Mouse (Mus musculus) cerebellum, postnatal 10 days (tissue): ENCODE data around the gene Osbpl6.
A peak's percentile ranks its signal among the peaks of the same experiment; 100 is the strongest.

Experiments used
- DNase-seq, 2 experiments: peaks; one replicate each; pipeline ENCODE4 v3.0.0; 2021; ENCODE audit warnings: mixed read lengths in 2 of 2

Osbpl6 gene

GRCm38 (mm10) chr2:76504989-76505388 lies 98.7 kb downstream of the Osbpl6 start:
- DNase-seq: no peak

- peak; percentile 25 to 29 for DNase-seq
Observed at GRCm38 (mm10) chr2:76511281-76511721, 105.0 kb downstream of the Osbpl6 start.

DNA sequence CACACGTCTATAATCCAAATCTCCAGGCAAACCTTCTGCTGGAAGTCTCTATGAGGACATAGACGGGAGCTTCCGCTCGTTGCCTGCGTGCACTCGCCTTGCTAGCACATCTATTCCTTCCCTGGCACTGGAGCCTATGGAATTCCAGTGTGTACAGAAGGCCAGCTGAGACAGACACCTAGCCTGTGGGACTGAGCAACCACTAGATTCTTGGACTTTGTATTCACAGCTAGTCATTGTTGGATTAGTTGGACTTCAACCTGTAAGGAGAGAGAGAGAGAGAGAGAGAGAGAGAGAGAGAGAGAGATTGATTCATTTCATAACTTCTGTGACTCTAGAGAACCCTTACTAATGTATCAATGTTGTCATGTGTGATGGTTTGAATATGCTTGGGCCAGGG lies 105.8 kb downstream of the Osbpl6 start:
- DNase-seq: no peak

DNA sequence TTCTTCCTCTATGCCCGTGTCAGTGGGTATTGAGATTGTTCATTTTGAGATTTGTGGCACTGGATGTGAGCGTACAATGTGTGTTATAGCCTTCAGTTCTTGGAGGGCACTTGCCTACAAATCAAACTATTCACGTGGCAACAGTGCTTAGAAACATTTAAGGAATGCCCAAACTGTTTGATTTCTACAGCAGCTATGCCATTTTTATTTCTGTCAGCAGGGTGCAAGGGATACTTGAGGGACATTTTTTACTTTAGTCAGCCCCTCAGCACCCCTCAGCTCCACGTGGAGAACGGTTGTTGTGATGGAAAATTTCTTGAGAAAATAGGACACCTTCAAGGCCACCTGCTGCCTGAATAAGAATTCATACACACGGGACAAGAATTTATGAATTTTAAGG lies 106.6 kb downstream of the Osbpl6 start:
- DNase-seq: no peak

DNA sequence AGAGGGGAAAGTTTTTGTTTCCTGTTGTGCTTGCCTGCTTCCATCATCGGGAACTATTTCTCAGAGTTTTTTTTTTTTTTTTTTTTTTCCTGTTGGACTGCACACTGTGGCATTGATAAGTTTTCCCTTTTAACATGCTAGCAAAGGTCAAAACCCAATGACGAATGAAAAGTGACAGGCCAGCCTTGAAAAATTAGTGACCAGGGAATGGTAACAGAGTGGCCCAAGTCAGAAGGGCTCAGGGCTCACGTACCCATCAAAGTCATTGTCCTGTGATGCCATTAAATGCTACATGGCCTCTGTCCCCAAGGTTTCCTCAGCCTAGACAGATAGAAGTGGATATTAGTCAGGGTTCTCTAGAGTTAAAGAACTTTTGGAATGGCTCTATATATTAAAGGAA lies 107.0 kb downstream of the Osbpl6 start:
- DNase-seq: no peak

DNA sequence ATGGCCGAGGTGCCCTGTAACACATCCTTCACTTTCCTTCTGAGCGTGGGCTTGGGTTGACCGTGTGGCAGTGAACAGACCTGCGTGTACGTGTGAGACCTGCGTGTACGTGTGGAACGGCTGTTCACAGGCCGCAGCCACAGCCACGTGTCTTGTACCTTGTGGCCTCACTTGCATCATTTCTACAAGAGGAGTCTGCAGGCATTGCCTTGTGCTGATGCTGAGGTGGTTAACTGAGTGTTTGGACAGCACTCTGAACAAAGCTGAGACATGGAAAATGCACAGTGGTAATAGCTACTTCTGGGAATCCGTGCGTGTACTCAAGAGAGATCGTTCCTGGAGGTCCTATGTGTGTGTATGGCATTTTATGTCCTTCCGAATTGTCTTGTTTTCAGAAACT lies 111.2 kb downstream of the Osbpl6 start:
- no peak for DNase-seq

GRCm38 (mm10) chr2:76518407-76519063 lies 112.2 kb downstream of the Osbpl6 start:
- DNase-seq: no peak

- no peak for DNase-seq
Observed at GRCm38 (mm10) chr2:76521585-76521984, 115.3 kb downstream of the Osbpl6 start.

- no peak for DNase-seq
Observed at GRCm38 (mm10) chr2:76524451-76524850, 118.1 kb downstream of the Osbpl6 start.

DNA sequence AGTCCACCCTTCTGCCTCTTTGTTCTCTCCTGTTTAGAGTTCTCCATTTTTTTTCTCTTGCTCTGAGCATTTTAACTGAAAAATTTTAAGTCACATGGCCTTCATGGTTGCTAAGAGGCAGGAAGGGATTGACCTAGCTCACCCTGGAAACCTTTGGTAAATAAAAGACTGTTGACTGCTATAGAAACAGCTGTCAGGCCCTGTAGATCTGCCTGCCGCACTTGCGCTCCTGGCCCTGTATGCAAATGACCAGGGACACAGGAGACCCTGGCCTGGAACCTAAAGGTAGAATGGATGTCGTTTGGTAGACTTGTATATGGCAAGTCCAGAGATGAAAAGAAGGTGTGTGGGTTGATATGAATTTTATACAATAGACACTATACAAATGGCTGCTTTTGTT lies 119.3 kb downstream of the Osbpl6 start:
- no peak for DNase-seq

- peak; percentile 62 to 74 for DNase-seq
Observed at GRCm38 (mm10) chr2:76532490-76533126, 126.3 kb downstream of the Osbpl6 start.

DNA sequence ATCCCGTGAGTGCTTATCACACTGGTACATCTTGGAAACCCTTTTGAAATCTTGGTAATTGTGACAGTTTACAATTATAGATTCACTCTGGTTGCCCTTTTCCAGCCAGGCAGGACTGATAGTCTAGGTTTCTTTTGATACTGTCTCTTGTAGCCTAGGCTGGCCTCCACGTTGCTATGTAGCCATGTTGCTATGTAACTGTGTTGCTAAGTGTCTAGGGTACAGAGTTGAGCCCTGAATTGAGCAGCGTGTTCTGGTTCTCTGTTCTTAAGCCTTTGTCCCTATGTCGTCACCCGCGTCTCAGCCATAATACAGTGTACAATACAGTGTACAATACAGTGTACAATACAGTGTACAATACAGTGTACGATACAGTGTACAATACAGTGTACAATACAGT lies 128.6 kb downstream of the Osbpl6 start:
- no peak for DNase-seq

DNA sequence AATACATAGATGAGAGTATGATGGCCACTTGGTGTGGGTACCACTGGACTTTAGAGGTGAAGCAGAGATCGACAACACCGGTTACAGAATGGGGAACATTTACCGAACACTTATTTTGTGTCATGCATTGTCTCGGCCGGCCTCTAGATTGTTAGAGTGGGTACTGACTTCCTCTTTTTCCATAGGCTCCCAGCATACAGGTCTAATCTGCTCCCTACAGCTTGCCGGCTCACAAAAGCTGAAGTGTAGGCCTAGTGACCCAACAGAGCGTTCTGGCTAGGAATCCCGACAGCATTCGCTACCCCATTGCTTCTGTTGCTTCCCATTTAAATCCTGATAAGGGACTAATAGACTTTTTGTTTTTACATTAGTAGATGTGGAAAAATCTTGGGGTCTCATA lies 135.6 kb downstream of the Osbpl6 start:
- no peak for DNase-seq

DNA sequence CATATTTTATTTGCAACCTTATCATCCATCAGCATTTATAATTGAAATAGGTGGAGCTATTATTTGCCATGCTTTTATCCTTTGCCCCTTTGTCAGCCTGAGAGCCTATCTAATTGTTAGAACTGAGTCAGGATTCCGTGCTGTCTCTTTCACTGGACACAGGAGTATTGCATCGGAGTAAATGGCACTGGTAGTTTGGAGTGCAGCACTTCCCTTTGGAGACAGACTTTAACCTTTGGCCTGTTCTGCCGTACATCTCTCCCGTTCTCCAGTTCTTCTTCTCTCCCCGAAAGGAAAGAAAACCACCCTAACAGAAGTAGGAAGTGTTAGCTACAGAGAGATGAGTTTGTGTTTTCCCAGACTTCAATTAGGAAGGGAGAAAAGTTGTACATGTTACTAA lies 136.6 kb downstream of the Osbpl6 start:
- no peak for DNase-seq

- DNase-seq: no peak
Observed at GRCm38 (mm10) chr2:76545539-76545938, 139.2 kb downstream of the Osbpl6 start.

DNA sequence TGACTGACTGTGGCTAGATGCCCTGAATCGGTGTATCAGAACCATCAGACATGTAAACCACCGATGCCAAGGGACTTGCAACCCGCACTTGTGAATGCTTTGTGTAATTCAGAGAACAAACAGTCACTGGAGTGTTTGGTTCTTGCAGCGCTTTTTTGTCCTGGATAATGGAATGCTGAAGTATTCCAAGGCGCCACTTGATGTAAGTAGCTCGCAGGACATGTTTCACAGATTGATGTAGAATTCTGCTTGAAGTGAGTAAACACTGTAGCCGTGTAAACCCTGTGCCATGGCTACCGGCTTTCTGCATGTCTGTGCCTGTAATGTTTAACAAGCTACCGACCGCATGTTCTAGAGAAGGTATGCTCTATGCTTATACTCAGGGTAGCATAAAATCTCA lies 141.9 kb downstream of the Osbpl6 start:
- no peak for DNase-seq

DNA sequence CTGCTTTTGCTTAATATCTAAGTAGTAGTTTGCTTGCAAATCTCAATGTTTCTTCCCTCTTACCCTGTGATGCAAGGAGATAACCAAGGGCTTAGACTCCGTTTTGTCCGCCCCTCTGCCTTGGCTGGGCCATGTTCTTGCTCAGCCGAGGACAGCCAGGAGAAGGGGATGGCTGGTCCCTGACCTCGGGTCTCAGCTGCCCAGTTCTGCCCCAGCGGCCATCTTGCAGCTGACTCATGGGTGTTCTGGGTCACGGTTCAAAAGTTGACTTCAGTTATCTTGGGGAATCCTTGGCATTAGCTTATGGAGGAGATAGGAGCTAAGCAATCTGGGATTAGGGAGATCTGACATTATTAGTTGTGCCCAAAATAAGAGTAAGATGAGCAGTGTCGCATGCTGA lies 142.5 kb downstream of the Osbpl6 start:
- DNase-seq: no peak

- DNase-seq: no peak
Observed at GRCm38 (mm10) chr2:76549316-76549715, 143.0 kb downstream of the Osbpl6 start.

GRCm38 (mm10) chr2:76555852-76556558 lies 149.7 kb downstream of the Osbpl6 start:
- DNase-seq: no peak

GRCm38 (mm10) chr2:76560146-76560545 lies 153.8 kb downstream of the Osbpl6 start:
- DNase-seq: no peak

- no peak for DNase-seq
Observed at GRCm38 (mm10) chr2:76563862-76564261, 157.6 kb downstream of the Osbpl6 start.

DNA sequence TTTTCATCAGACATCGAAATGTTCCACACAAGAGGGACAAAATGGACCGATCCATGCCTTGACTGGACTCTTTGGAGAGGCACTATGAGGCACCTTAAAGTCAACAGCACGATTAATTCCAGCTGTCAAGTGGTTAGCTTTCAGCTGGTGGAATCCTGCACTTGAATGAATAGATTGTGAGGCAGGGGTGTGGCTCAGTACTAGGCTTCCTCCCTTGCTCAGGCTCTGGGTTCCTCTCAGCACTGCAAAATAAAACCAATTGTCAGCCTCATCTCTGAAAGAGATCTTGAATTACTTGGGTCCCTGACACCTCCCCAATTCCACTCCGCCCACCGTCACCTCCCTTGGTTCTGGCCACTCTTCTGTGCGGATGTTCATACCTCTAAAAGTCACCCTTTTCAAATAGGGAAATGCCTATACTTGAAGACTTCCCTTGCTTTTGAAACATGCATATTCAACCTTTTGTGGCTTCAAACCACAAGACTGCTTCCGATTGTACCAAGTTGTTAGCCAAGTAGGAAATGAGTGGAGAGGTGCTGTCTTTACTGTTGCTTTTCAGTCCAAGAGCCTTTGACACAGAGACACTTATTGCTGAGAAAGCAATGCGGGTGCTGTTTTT lies 160.7 kb downstream of the Osbpl6 start:
- no peak for DNase-seq

GRCm38 (mm10) chr2:76571543-76571942 lies 165.2 kb downstream of the Osbpl6 start:
- DNase-seq: no peak

DNA sequence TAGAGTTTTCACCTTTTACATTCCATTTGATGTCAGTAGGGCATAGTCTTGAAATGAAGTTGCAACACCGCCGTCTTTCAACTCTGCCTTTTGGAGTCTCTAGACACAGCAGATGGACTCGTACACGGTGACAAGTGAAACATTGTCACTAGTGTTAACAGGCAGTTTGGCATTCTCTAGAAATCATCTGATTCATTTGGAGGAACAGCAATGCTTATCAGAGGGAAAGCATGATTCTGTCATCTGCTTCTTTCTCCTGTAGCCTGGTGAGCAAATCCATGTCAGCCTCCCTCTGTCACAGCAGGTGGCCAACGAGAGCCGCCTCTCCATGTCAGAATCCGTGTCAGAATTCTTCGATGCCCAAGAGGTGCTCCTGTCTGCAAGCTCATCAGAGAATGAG lies 172.6 kb downstream of the Osbpl6 start:
- DNase-seq: peak; percentile 12 to 16
